Mouse (Mus musculus): ENCODE measurements around the gene Dnpep. TPM values are rescaled to one million over a fixed set of nuclear protein-coding genes. Genes with fewer than 3 reads are reported as not detected.

Gene Dnpep
- polyA plus RNA-seq, 1 experiment = not detected

DNA sequence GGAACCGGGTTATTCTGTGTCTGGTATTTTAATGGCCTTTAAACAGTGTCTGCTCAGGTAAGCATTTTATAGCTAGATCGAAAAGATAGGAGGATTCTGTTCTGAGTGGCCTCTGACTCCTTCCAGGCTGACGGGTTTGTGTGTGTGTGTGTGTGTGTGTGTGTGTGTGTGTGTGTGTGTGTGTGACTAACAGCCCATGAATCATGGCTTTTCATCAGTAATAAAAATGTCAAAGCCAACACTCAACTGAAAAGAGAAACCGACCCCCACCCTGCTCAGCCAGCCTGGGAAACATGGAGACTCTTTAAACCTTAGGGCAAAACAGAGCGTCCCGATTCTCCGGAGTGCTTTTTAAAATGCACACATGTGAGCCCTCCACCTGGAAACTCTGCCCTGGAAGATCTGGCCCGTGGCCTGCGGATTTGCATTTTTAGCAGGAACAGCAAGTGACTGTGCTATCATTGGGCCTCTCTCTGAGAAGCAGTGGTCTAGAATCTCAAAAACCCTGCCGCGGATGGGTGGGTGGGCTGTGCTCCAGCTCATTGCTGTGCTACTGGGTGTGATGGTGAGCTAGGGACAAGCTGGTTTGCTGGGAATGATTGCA is 20.4 kb upstream of the Dnpep start:
- no peak for TF ChIP-seq POLR2A (IDR thresholded peaks at IDR 0.05; ENCODE audit: insufficient read depth, low read depth, low read length)
- no peak for TF ChIP-seq CTCF (IDR thresholded peaks at IDR 0.05; ENCODE audit: insufficient read depth, low read depth, low read length)
- WGBS = 45% methylated on average over 11 of the region's 11 CpGs
- Histone ChIP-seq H3K4me1 (ENCODE audit: control insufficient read depth, insufficient read depth, low read length) (peaks cover 19% of the 10 kb centered on the region), H3K27ac (ENCODE audit: insufficient read depth, low read depth, low read length) (no peak overlapping the region), H3K4me3 (ENCODE audit: insufficient read depth, low read depth, low read length) (no peak overlapping the region)

DNA sequence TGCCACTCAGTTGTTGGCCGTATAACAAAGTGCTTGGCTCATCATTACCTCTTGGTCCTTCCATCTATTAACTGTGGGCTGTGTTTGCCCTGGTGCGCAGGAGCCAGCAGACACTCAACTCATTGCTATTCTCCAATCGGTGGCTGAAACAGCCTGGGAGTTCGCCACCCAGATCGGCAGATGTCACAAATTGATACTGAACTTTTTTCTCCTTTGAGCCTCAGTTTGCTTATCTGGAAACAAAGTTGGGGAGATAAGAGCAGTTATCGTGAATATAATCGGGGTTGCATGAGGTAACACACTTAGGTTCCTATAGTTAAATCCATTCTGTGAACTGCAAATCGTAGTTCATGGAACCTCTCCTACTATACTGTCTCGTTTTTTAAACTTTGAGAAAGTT is 19.3 kb upstream of the Dnpep start:
- H3K4me1 ChIP-seq (ENCODE audit: control insufficient read depth, insufficient read depth, low read length) = peaks cover 19% of the 10 kb centered on the region
- TF ChIP-seq CTCF (IDR thresholded peaks at IDR 0.05; ENCODE audit: insufficient read depth, low read depth, low read length) (no peak), POLR2A (IDR thresholded peaks at IDR 0.05; ENCODE audit: insufficient read depth, low read depth, low read length) (no peak)
- 84% methylated on average over 9 of the region's 9 CpGs for WGBS
- H3K4me3 ChIP-seq (ENCODE audit: insufficient read depth, low read depth, low read length) = no peak overlapping the region
- H3K27ac ChIP-seq (ENCODE audit: insufficient read depth, low read depth, low read length) = no peak overlapping the region

DNA sequence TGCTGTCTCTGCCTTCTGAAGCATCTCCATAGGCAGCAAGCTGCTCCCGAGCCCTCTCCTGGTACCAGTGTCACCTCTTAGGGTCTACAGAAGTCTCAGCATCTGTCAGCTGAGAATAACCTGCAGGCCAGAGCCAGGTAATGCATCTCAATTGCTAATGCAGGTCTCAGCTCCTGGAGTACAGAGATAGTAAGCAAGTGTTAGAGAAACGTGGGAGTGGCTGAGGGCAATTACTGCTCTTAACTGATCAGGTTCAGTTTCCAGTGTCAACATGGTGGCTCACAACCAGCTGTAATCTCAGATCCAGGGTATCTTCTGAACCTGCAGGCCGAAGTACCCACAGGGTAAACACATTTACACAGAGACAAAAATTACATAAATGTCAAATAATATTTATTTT is 18.7 kb upstream of the Dnpep start:
- H3K4me3 ChIP-seq (ENCODE audit: insufficient read depth, low read depth, low read length) = no peak overlapping the region
- no peak for TF ChIP-seq POLR2A (IDR thresholded peaks at IDR 0.05; ENCODE audit: insufficient read depth, low read depth, low read length)
- TF ChIP-seq CTCF (IDR thresholded peaks at IDR 0.05; ENCODE audit: insufficient read depth, low read depth, low read length) = no peak
- 81% methylated on average over 3 of the region's 3 CpGs for WGBS
- no peak overlapping the region for H3K27ac ChIP-seq (ENCODE audit: insufficient read depth, low read depth, low read length)
- peaks cover 19% of the 10 kb centered on the region for H3K4me1 ChIP-seq (ENCODE audit: control insufficient read depth, insufficient read depth, low read length)

DNA sequence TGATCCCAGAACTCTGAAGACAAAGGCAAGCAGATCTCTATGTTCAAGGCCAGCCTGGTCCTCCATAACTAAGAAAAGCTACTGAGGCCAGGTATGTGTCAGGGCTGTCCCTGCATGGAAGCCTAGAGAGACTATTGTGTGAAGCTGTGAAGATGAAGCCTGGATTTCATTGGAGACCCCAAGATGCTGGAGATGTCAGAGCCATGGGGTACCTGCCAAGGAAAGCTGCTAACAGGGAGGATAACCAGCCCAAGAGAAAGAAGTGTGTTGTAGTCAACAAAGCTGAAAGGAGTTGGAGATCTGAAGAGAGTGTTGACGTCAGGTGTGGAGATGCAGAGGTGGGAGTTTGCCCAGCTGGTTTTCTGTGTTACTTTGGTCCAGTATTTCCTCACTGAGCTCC is 13.5 kb upstream of the Dnpep start:
- TF ChIP-seq CTCF (IDR thresholded peaks at IDR 0.05; ENCODE audit: insufficient read depth, low read depth, low read length) (no peak), POLR2A (IDR thresholded peaks at IDR 0.05; ENCODE audit: insufficient read depth, low read depth, low read length) (no peak)
- 73% methylated on average over 1 of the region's 1 CpGs for WGBS
- Histone ChIP-seq H3K4me1 (ENCODE audit: control insufficient read depth, insufficient read depth, low read length) (no peaks in the 10 kb centered on the region), H3K27ac (ENCODE audit: insufficient read depth, low read depth, low read length) (no peak overlapping the region), H3K4me3 (ENCODE audit: insufficient read depth, low read depth, low read length) (no peak overlapping the region)

DNA sequence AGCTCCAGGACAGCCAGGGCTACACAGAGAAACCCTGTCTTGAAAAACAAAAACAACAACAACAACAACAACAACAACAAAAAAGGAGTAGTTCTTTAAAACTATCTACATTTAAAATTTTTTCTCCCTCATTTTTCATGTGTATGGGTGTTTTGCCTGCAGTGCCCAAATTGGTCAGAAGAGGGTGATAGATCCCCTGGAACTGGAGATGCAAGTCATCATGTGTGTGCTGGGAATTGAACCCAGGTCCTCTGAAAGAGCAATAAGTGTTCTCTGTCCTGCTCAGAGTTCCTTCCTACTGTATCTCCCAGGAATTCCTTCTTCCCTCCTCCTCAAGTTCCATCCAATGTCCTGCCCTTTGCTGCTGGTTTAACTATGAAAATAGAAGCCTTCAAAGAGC is 9.7 kb upstream of the Dnpep start:
- no peak overlapping the region for H3K4me3 ChIP-seq (ENCODE audit: insufficient read depth, low read depth, low read length)
- no peak for TF ChIP-seq POLR2A (IDR thresholded peaks at IDR 0.05; ENCODE audit: insufficient read depth, low read depth, low read length)
- no peaks in the 10 kb centered on the region for H3K4me1 ChIP-seq (ENCODE audit: control insufficient read depth, insufficient read depth, low read length)
- no peak overlapping the region for H3K27ac ChIP-seq (ENCODE audit: insufficient read depth, low read depth, low read length)

DNA sequence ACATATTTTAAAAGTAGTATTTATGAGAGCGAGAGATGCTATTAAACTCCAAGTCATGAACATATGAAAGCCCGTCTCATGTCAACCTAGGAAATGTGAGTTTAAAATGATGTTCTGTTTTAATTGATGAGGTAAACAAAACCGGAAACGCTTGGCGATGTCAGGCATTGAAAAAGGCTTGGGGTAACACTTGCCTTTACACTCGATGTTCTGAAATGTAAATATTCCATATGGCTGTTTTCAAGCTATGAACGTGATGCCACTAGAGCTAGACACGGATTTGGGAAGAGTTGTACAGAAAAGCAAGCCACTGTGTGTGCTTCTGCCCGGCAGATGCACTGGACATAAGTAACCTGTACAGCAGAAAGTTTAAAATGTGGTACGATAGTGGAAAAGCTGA is 1.4 kb upstream of the Dnpep start:
- WGBS = 91% methylated on average over 10 of the region's 10 CpGs
- H3K4me1 ChIP-seq (ENCODE audit: control insufficient read depth, insufficient read depth, low read length) = peaks cover 11% of the 10 kb centered on the region
- H3K4me3 ChIP-seq (ENCODE audit: insufficient read depth, low read depth, low read length) = no peak overlapping the region
- H3K27ac ChIP-seq (ENCODE audit: insufficient read depth, low read depth, low read length) = no peak overlapping the region
- TF ChIP-seq POLR2A (IDR thresholded peaks at IDR 0.05; ENCODE audit: insufficient read depth, low read depth, low read length) (no peak), CTCF (IDR thresholded peaks at IDR 0.05; ENCODE audit: insufficient read depth, low read depth, low read length) (no peak)

DNA sequence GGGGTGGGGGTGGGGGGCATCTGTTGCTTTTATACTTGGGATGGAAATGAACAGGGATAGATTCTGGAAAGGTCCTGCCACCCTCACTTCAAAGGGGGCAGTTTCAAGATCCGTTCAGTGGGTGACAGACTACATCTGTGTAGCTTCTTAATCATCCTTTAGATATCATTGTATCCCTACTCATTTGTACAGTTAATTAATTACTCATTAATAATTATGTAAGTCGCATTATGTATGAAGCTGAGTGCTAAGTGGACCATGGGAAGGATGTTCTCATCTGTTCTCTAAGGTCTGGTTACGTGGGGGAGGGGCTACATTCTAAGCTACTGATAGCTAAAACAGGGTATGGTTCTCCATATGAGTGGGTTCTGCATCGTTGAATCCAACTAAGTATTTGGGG is 946 bp upstream of the Dnpep start:
- 87% methylated on average over 4 of the region's 4 CpGs for WGBS
- no peak overlapping the region for H3K27ac ChIP-seq (ENCODE audit: insufficient read depth, low read depth, low read length)
- H3K4me1 ChIP-seq (ENCODE audit: control insufficient read depth, insufficient read depth, low read length) = peaks cover 11% of the 10 kb centered on the region
- H3K4me3 ChIP-seq (ENCODE audit: insufficient read depth, low read depth, low read length) = no peak overlapping the region
- TF ChIP-seq CTCF (IDR thresholded peaks at IDR 0.05; ENCODE audit: insufficient read depth, low read depth, low read length) = no peak
- no peak for TF ChIP-seq POLR2A (IDR thresholded peaks at IDR 0.05; ENCODE audit: insufficient read depth, low read depth, low read length)

DNA sequence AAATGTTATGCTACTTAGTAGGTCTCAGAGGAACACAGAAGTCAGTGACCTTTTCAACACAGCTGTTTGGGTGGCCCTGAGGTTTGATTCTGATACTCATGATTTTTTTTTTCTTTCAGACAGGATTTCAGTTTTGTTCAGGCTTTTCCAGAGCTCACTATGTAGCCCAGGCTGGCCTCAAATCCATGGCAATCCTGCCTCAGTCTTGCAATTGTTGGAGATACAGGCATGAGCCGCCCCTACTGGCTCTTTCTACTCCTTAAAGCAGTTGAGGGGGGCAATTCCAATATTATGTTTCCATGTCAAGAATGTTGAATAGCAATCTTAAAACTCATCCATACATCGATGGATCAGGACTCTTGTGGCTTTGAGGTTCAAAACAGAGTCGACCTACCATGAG is 511 bp upstream of the Dnpep start:
- H3K4me3 ChIP-seq (ENCODE audit: insufficient read depth, low read depth, low read length) = no peak overlapping the region
- WGBS = 74% methylated on average over 3 of the region's 3 CpGs
- peak overlapping the region; percentile 10; the same call in 1 of the 2 replicates for H3K27ac ChIP-seq (ENCODE audit: insufficient read depth, low read depth, low read length)
- H3K4me1 ChIP-seq (ENCODE audit: control insufficient read depth, insufficient read depth, low read length) = peaks cover 11% of the 10 kb centered on the region
- no peak for TF ChIP-seq POLR2A (IDR thresholded peaks at IDR 0.05; ENCODE audit: insufficient read depth, low read depth, low read length)
- no peak for TF ChIP-seq CTCF (IDR thresholded peaks at IDR 0.05; ENCODE audit: insufficient read depth, low read depth, low read length)

DNA sequence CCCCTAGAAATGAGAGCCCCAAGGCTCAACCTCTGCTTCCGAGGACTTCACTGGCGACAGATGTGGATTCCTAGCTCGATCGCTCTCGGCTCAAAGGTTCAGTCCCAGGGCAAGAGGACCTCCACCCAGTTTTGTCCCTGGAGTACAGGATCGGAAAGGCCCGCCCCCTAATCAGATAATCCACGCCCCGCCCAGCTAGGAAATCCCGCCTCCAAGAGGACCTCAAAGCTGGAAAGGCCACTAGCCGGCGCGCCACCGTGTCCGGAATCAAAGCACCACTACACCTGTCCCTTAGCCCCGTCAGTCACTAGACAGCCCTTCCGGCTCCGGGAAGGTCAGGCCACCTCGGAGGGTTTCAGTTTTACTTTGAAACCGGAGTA is 939 bp downstream of the Dnpep start:
- Histone ChIP-seq H3K4me3 (ENCODE audit: insufficient read depth, low read depth, low read length) (peak overlapping the region; percentile 94), H3K27ac (ENCODE audit: insufficient read depth, low read depth, low read length) (peak overlapping the region; percentile 52), H3K4me1 (ENCODE audit: control insufficient read depth, insufficient read depth, low read length) (peaks cover 11% of the 10 kb centered on the region)
- WGBS = under 1% methylated on average over 20 of the region's 20 CpGs
- TF ChIP-seq CTCF (IDR thresholded peaks at IDR 0.05; ENCODE audit: insufficient read depth, low read depth, low read length) = 0 out of 2 replicates have a peak, but pooled peaks have one; percentile 15
- no peak for TF ChIP-seq POLR2A (IDR thresholded peaks at IDR 0.05; ENCODE audit: insufficient read depth, low read depth, low read length)
